Mouse (Mus musculus) C2C12 (cell line): ENCODE measurements at regions not wholly inside any gene's neighbourhood (a gene's known extent, or its start where the extent isn't known, plus 50 kb on each side); places are given as distances from the start of the nearest gene placed in this dataset.

Experiments
- CTCF ChIP-seq: IDR thresholded peaks from one replicate; pipeline ENCODE4 v1.5.1; 2011; ENCODE audit not compliant: control insufficient read depth, insufficient read depth, insufficient read length
- FOSL1 ChIP-seq: IDR thresholded peaks from one replicate; pipeline ENCODE4 v1.8.0; 2011; ENCODE audit warnings: mild to moderate bottlenecking, low read length; ENCODE audit not compliant: poor library complexity, insufficient read depth, severe bottlenecking
- USF1 ChIP-seq: IDR thresholded peaks from one replicate; pipeline ENCODE4 v1.6.1; 2011; ENCODE audit warnings: low read depth, mild to moderate bottlenecking, control low read depth, moderate library complexity

DNA sequence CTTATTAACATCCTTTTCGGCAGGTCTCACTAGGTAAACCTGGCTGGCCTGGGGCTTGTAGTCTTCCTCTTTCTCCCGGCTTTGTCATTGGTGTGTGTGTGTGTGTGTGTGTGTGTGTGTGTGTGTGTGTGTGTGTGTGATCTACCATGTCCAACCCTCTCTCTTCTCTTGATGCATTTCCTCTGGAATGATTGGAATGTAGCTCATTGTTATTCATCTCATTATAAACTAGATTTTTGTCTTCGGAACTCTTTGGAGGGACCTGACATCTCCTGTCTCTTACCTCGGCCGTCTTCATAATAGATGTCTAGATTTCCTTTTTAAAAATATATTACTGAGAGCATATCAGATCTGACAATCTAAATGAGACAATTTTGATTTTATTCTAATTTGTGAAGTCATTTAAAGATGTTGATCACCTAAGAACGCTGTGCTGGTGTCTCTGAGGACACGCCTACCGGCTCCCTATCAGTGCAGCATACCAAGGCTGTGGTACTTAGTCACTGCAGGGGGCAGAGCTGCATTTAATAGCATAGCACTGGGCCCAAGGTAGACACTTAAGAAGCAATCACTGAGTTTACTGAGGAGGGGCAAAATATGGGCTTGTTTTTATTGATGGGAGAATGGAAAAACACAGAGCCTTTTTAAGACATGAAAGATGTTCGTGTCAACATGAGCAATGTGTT is 187.1 kb upstream of the Ctbp2 start:
- no peak for TF ChIP-seq CTCF
- no peak for TF ChIP-seq FOSL1
- TF ChIP-seq USF1: no peak
